Mouse (Mus musculus): ENCODE data around the gene Strn.

DNA sequence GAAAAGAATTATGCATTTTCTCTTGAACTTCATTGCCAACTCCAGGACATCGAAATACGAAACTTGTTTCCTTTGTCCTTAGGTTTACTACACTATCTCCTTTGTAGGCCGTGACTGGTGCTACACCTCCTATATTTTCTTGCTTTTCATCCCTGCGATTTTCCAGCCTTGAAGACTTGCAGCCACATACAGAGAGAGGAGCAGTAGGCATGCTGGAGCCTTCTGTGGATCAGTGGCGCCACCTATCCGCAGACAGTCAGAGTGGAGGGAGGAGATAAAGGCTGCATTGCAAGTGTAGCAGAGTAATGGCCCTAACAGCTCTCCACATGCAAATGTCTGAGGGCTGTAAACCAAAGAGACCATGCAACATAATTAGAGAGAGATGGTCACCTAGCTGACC is 125.9 kb downstream of the Strn start:
- TF ChIP-seq CTCF (IDR thresholded peaks at IDR 0.05; ENCODE audit: control insufficient read depth, insufficient read depth, low read length) (peak; percentile 45; the same call in 1 of the 2 replicates), POLR2A (IDR thresholded peaks at IDR 0.05; ENCODE audit: borderline replicate concordance, control insufficient read depth, low read depth, low read length) (no peak)
